Mouse (Mus musculus): ENCODE measurements at regions not wholly inside any gene's neighbourhood (a gene's known extent, or its start where the extent isn't known, plus 50 kb on each side); places are given as distances from the start of the nearest gene placed in this dataset.

- no peak for TF ChIP-seq POLR2A (IDR thresholded peaks at IDR 0.05; ENCODE audit: low read depth, low read length)
- TF ChIP-seq CTCF (IDR thresholded peaks at IDR 0.05; ENCODE audit: extremely low read depth, insufficient read length, insufficient replicate concordance, low read depth, low read length) = no peak
Measured at GRCm38 (mm10) chr1:177323366-177323765, 65.4 kb upstream of the Akt3 start.

Data from small intestine, adult 2 months (tissue).